Mouse (Mus musculus) CD4-positive helper T cell, adult 2 months (primary cell): ENCODE data around the gene Lsm12.
"Not testable (repeated sequence)": the region's sequence is repeated elsewhere in the genome, so short reads cannot be mapped to it uniquely, and the experiment has no call there.

Experiments
- DNase-seq: peaks from one replicate; pipeline ENCODE4 v3.0.0-alpha.2; 2012; ENCODE audit warnings: low read depth, missing footprints, low spot score

Lsm12 gene

GRCm38 (mm10) chr11:102186235-102186634 is 1.1 kb upstream of the Lsm12 start:
- no peak for DNase-seq

- DNase-seq, result no peak
These were observed 581 bp upstream of the Lsm12 start for GRCm38 (mm10) chr11:102185677-102186076.

GRCm38 (mm10) chr11:102184253-102184645 is 847 bp downstream of the Lsm12 start:
- DNase-seq, result no peak

- no peak for DNase-seq
These were observed 5.3 kb downstream of the Lsm12 start for GRCm38 (mm10) chr11:102179836-102180235.

- DNase-seq, result no peak
These were observed 16.4 kb downstream of the Lsm12 start for GRCm38 (mm10) chr11:102168689-102169088.

- DNase-seq, result no peak
These were observed 17.6 kb downstream of the Lsm12 start for GRCm38 (mm10) chr11:102167539-102167938.

- DNase-seq, result no peak
These were observed 18.9 kb downstream of the Lsm12 start for GRCm38 (mm10) chr11:102165971-102166722.

GRCm38 (mm10) chr11:102159781-102160180 is 25.3 kb downstream of the Lsm12 start:
- no peak for DNase-seq

GRCm38 (mm10) chr11:102158024-102158423 is 27.1 kb downstream of the Lsm12 start:
- DNase-seq, result not testable (repeated sequence)

GRCm38 (mm10) chr11:102156786-102157089 is 28.4 kb downstream of the Lsm12 start:
- no peak for DNase-seq

GRCm38 (mm10) chr11:102156039-102156785 is 28.9 kb downstream of the Lsm12 start, which contains the start of gene Tmem101:
Tmem101 (minus strand) TSS chr11:102156404.
- peak; percentile 75 for DNase-seq

GRCm38 (mm10) chr11:102147213-102147989 is 37.7 kb downstream of the Lsm12 start:
- DNase-seq, result no peak

- no peak for DNase-seq
These were observed 38.6 kb downstream of the Lsm12 start for GRCm38 (mm10) chr11:102146531-102146930.

- DNase-seq, result no peak
These were observed 39.1 kb downstream of the Lsm12 start for GRCm38 (mm10) chr11:102146005-102146404.

GRCm38 (mm10) chr11:102145471-102146001 is 39.6 kb downstream of the Lsm12 start, which contains the start of gene Nags:
Nags (plus strand) TSS chr11:102145513.
- DNase-seq, result no peak

GRCm38 (mm10) chr11:102144957-102145470 is 40.1 kb downstream of the Lsm12 start:
- DNase-seq, result no peak

- DNase-seq, result no peak
These were observed 42.7 kb downstream of the Lsm12 start for GRCm38 (mm10) chr11:102142355-102142754.

GRCm38 (mm10) chr11:102140508-102140907 is 44.6 kb downstream of the Lsm12 start:
- peak; percentile 59 for DNase-seq

- DNase-seq, result peak; percentile 64
These were observed 46.7 kb downstream of the Lsm12 start for GRCm38 (mm10) chr11:102138447-102138740.

GRCm38 (mm10) chr11:102137625-102138446 is 47.3 kb downstream of the Lsm12 start:
- DNase-seq, result no peak

- DNase-seq, result no peak
These were observed 50.6 kb downstream of the Lsm12 start for GRCm38 (mm10) chr11:102134516-102134915.
